Comparison of ENCODE assay signal across 7 mouse cellular contexts in the genomic region with DNA sequence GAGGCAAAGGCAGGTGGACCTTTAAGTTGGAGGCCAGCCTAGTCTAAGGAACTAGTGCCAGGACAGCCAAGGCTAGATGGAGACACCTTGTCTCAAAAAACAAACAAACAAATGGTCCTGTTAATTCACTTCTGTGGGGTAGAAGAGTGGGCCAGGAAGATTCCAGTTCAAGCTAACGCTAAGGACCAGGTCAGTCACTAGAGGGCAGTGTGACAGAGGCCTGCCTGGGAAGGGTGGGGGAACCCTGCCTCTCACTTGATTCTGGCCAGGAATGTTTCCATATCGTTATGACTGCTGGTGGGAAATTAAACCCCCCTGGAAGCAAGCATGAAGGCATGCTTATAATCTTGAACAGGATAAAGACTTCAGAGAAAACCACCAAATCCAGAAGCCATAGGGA. TPM values are rescaled to one million over a fixed set of nuclear protein-coding genes. Genes with fewer than 3 reads are reported as not detected.
DNase-seq lines count a peak whose midpoint lies in the region; TF ChIP-seq lines count a peak whose summit lies in the region.

No protein-coding gene starts in this region.

- no peaks in the 10 kb centered on the region for H3K36me3 ChIP-seq in E14TG2a.4 (ENCODE audit: insufficient read depth, low read length)

- H3K4me1 ChIP-seq in E14TG2a.4 (replicated peaks; ENCODE audit: low read depth, low read length), result peaks cover 19% of the 10 kb centered on the region

- peak; percentile 20 to 62 for DNase-seq in layer of hippocampus, adult 2 months (ENCODE audit: low spot score in 2 of 2)
- no peak for DNase-seq in layer of hippocampus, adult 9-10 months (ENCODE audit: low spot score)
- DNase-seq in adrenal gland, adult 2 months, result peak; percentile 43
- DNase-seq in embryo, embryonic 10.5 days (ENCODE audit: low spot score), result peak; percentile 80
- DNase-seq in kidney, postnatal 25 days, result peak; percentile 56 to 69
- DNase-seq in natural killer cell, adult 2 months (ENCODE audit: low spot score in 2 of 2), result peak; percentile 1 to 31

- H3K27ac ChIP-seq in layer of hippocampus, adult 2 months, result no peak overlapping the region

- H3K27me3 ChIP-seq in E14TG2a.4 (ENCODE audit: insufficient read depth, low read length), result peaks cover 6% of the 10 kb centered on the region; the same call in 1 of the 2 replicates

- TF ChIP-seq CTCF in layer of hippocampus, adult 2 months (conservative IDR thresholded peaks at IDR 0.05), result peak; percentile 84
- TF ChIP-seq CTCF in E14TG2a.4 (conservative IDR thresholded peaks at IDR 0.05; ENCODE audit: low read length), result peak; percentile 87

- H3K9me3 ChIP-seq in E14TG2a.4 (ENCODE audit: low read length), result no peaks in the 10 kb centered on the region

- no peak overlapping the region for H3K4me3 ChIP-seq in layer of hippocampus, adult 2 months
- no peak overlapping the region for H3K4me3 ChIP-seq in E14TG2a.4 (replicated peaks; ENCODE audit: low read length)

RNA-seq across cellular contexts. Expression of gene Tmem170, which starts 5.0 kb away (rescaled TPM):
- 1 to 10 TPM; 3.9 to 4.5 TPM for total RNA-seq in layer of hippocampus, adult 2 months (2021)
- 1 to 10 TPM; 5.0 to 6.8 TPM for total RNA-seq in adrenal gland, adult 2 months (2021)
- 1.3 and 1.5 TPM in 2 replicates for polyA plus RNA-seq in adrenal gland, adult 2 months (2012; rRNA removed)

RNA-seq across cellular contexts. Expression of gene Cfdp1, which starts 27.5 kb away (rescaled TPM):
- total RNA-seq in layer of hippocampus, adult 2 months (2021), result 10 to 100 TPM; 76.3 to 81.2 TPM
- 10 to 100 TPM; 71.7 to 78.9 TPM for total RNA-seq in adrenal gland, adult 2 months (2021)
- polyA plus RNA-seq in adrenal gland, adult 2 months (2012; rRNA removed), result 0.90 and 0.94 TPM in 2 replicates

RNA-seq across cellular contexts. Expression of gene Chst5, which starts 28.7 kb away (rescaled TPM):
- under 1 TPM; 0.44 to 0.79 TPM for total RNA-seq in layer of hippocampus, adult 2 months (2021)
- total RNA-seq in adrenal gland, adult 2 months (2021), result not detected
- polyA plus RNA-seq in adrenal gland, adult 2 months (2012; rRNA removed), result not detected in 2 replicates

RNA-seq across cellular contexts. Expression of gene Tmem231, which starts 52.1 kb away (rescaled TPM):
- total RNA-seq in layer of hippocampus, adult 2 months (2021), result 10 to 100 TPM; 11.7 to 13.9 TPM
- total RNA-seq in adrenal gland, adult 2 months (2021), result 10 to 100 TPM in 1 of 2 experiments, 1 to 10 TPM in 1; 6.0 to 10.2 TPM
- polyA plus RNA-seq in adrenal gland, adult 2 months (2012; rRNA removed), result 9.4 and 9.9 TPM in 2 replicates

RNA-seq across cellular contexts. Expression of gene Gabarapl2, which starts 58.9 kb away (rescaled TPM):
- total RNA-seq in layer of hippocampus, adult 2 months (2021), result 100 to 1,000 TPM; 208 to 225 TPM
- 100 to 1,000 TPM; 124 to 166 TPM for total RNA-seq in adrenal gland, adult 2 months (2021)
- 15.0 and 15.4 TPM in 2 replicates for polyA plus RNA-seq in adrenal gland, adult 2 months (2012; rRNA removed)
